43 mouse cellular contexts compared by ENCODE assay signal in the genomic region with DNA sequence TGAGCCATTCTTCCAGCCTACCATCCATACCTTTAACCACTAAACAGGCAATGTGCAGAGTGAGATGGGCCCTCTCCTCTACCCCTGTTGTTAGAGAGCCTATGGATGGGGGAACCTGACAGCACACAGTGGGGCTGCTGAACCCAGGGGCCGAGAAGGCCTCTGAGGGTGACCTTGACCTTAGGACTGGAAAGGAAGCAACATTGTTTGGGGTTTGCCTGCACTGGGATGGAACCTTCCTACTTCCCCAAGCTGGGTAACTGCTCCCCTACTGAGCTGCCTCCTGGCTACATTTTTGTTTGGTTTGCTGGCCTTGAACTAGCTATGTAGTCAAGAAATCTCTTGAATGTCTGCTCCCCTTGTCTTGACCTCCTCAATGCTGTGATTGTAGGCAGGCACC. TPM values are rescaled to one million over a fixed set of nuclear protein-coding genes. Genes with fewer than 3 reads are reported as not detected.
"Had no signal": no experiment of that assay in that cellular context is flagged by ENCODE, and none has a peak within 500 bp of the region (broad histone marks: within the 10 kb centered on the region; RNA-seq: fewer than 3 reads in every experiment).

No protein-coding gene starts in this region.

- H3K9ac ChIP-seq: heart, embryonic 12.5 days; heart, embryonic 13.5 days; heart, embryonic 15.5 days; hindbrain, embryonic 12.5 days; hindbrain, embryonic 13.5 days; hindbrain, embryonic 14.5 days; hindbrain, embryonic 15.5 days; intestine, embryonic 15.5 days; kidney, embryonic 15.5 days had no signal

- H3K27ac ChIP-seq: heart, embryonic 10.5 days; heart, embryonic 13.5 days; heart, embryonic 15.5 days; hindbrain, embryonic 10.5 days; hindbrain, embryonic 12.5 days; hindbrain, embryonic 13.5 days; hindbrain, embryonic 14.5 days; hindbrain, embryonic 15.5 days; hindbrain, postnatal 0 days; intestine, embryonic 15.5 days; kidney, embryonic 15.5 days; kidney, postnatal 0 days; layer of hippocampus, adult 2 months; left cerebral cortex, adult 2 months had no signal

- DNase-seq: heart, postnatal 10 days; heart, postnatal 14 days; heart, postnatal 36 days; heart, postnatal 4 days; kidney, adult 11 months; kidney, adult 18-20 months; kidney, adult 2 months; kidney, adult 8-10 months; kidney, adult 9 months; kidney, postnatal 10 days; kidney, postnatal 14 days; kidney, postnatal 25 days; kidney, postnatal 36 days; kidney, postnatal 4 days; layer of hippocampus, adult 9-11 months; layer of hippocampus, postnatal 36 days had no signal

- H3K9me3 ChIP-seq: heart, embryonic 10.5 days; heart, embryonic 12.5 days; heart, embryonic 13.5 days; heart, embryonic 15.5 days; hindbrain, embryonic 10.5 days; hindbrain, embryonic 12.5 days; hindbrain, embryonic 13.5 days; hindbrain, embryonic 15.5 days; intestine, embryonic 15.5 days; kidney, embryonic 15.5 days had no signal

- ATAC-seq: hindbrain, embryonic 16.5 days; hindbrain, postnatal 0 days; inflammation-experienced regulatory T-cells, adult 6 months; intestine, embryonic 15.5 days; intestine, postnatal 0 days had no signal

- H3K36me3 ChIP-seq: heart, embryonic 10.5 days; heart, embryonic 12.5 days; heart, embryonic 13.5 days; heart, embryonic 15.5 days; hindbrain, embryonic 10.5 days; hindbrain, embryonic 12.5 days; hindbrain, embryonic 13.5 days; hindbrain, embryonic 15.5 days; intestine, embryonic 15.5 days; kidney, embryonic 15.5 days had no signal

- H3K4me3 ChIP-seq: heart, embryonic 10.5 days; heart, embryonic 12.5 days; heart, embryonic 13.5 days; heart, embryonic 15.5 days; hindbrain, embryonic 10.5 days; hindbrain, embryonic 12.5 days; hindbrain, embryonic 13.5 days; hindbrain, embryonic 15.5 days; intestine, embryonic 15.5 days; kidney, embryonic 15.5 days; layer of hippocampus, adult 2 months had no signal

- H3K4me2 ChIP-seq: heart, embryonic 11.5 days; heart, embryonic 12.5 days; heart, embryonic 13.5 days; heart, embryonic 15.5 days; hindbrain, embryonic 12.5 days; hindbrain, embryonic 13.5 days; hindbrain, embryonic 14.5 days; hindbrain, embryonic 15.5 days; intestine, embryonic 15.5 days; kidney, embryonic 15.5 days had no signal

RNA-seq across cellular contexts. Expression of a gene that starts 31.3 kb away (rescaled TPM):
- total RNA-seq: hematopoietic stem cell, adult 5-6 weeks; hindbrain, postnatal 0 days; layer of hippocampus, adult 2 months; layer of hippocampus, postnatal 10 days; layer of hippocampus, postnatal 14 days; layer of hippocampus, postnatal 36 days; left cerebral cortex, adult 2 months had no signal
- polyA plus RNA-seq: hindbrain, embryonic 11.5 days; hindbrain, embryonic 12.5 days; hindbrain, embryonic 13.5 days had no signal

RNA-seq across cellular contexts. Expression of a gene that starts 59.4 kb away (rescaled TPM):
- total RNA-seq: hematopoietic stem cell, adult 5-6 weeks; layer of hippocampus, adult 18-20 months; layer of hippocampus, adult 2 months; layer of hippocampus, adult 8-10 months; layer of hippocampus, postnatal 25 days; layer of hippocampus, postnatal 36 days had no signal
- polyA plus RNA-seq: inflammation-experienced regulatory T-cells, adult 6 months; intestine, embryonic 14.5 days had no signal
